Mouse (Mus musculus) cerebellum, postnatal 36 days (tissue): ENCODE measurements at regions not wholly inside any gene's neighbourhood (a gene's known extent, or its start where the extent isn't known, plus 50 kb on each side); places are given as distances from the start of the nearest gene placed in this dataset.

Experiments
- DNase-seq, 2 experiments: peaks; one replicate each; pipeline ENCODE4 v3.0.0; 2021 to 2022; ENCODE audit warnings: mixed read lengths in 2 of 2

DNA sequence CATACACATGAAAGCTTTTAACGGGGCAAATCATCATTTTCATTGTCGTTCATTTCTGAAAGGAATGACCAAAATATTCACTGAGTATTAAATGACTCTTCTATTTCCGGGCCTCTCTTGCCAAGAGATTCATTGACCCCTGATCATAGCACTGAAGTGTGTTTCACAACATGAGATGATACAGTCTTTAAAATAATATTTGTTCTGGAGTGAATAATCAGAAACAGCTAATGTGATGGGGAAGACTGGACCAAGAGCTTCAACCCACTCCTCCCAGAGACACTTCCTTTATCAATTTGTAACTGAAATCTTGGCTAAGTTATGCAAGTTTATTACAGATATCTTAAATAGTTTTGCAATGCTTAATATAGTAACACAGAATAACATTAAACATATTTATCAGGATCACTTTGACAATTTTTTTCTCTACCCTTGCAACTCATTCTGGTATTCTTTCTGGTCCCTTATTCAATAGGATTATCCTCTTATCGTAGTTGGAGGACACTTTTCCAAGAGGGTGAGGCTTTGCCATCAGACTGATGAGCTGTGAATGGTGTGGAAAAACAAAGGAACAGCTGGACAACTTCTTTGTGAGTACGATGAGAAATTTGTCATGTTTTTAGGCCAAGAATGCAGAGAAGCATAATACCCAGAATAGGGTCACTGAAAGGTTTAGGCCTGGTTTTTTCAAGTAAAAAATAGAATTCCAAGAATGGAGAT lies 149.6 kb upstream of the Sema3d start:
- no peak for DNase-seq

DNA sequence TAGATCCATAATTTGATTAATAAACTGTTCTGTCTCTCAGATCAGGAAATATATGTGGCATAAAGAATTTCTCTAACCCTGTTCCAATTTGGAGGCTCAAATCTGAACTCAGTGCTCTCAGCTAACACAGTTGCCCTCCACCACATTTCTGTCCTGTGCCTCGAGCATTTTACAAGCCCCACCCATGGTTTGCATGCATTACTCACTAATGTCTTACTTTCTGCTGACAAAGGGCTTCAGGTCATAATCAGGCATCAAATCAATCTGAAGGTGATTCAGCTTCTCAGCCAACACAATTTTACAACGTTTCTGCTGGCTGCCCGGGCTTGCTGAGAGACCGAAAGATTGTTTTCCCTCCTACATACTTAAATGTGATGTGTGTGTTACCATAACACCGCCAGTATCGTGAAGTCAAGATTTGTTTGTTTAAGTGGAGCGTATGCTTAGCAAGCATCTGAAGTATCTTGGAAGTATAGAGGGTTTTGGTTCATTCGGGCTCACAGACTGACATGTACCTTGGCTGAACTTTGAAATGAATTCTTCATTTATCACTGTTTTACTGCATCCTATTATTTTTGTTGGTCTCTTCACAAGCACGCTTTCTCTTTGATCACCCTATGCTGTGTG lies 139.9 kb upstream of the Sema3d start:
- no peak for DNase-seq

DNA sequence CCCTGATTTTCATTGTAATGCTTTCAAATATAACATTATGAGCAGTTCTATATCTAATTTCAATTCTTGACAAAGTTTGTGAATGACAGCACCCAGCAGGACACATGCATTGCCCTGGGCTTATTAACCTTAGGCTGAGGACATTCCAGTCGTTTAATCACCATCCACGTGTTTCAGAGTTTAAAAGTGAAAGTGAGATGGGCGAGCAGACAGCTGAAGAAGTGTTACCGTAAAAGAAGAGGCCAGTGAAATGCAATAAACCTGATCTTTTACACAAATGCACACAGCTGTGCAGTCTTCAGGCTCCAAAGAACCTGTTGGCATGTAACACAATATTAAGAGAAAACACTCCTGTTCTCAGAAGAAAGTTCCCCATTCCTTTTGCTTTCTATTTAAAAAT lies 89.5 kb upstream of the Sema3d start:
- DNase-seq: no peak

DNA sequence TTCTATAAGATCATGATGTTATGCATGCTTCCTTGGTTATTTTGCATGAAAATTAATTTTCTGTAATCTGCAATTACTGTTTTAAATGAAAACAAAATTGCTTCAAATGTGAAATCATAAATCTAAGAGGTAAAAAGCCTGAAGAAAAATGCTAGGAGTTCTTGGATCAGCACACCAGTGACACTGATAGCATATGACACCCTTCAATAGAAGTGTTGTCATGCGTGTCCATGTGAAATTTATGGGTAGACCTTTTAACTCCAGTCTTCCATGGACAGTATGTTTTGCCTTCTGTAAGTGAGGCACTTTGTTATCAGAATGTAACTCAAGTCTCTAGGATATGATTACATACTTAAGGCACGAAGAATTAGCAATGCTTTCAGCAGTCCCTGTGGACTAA lies 85.9 kb upstream of the Sema3d start:
- no peak for DNase-seq

DNA sequence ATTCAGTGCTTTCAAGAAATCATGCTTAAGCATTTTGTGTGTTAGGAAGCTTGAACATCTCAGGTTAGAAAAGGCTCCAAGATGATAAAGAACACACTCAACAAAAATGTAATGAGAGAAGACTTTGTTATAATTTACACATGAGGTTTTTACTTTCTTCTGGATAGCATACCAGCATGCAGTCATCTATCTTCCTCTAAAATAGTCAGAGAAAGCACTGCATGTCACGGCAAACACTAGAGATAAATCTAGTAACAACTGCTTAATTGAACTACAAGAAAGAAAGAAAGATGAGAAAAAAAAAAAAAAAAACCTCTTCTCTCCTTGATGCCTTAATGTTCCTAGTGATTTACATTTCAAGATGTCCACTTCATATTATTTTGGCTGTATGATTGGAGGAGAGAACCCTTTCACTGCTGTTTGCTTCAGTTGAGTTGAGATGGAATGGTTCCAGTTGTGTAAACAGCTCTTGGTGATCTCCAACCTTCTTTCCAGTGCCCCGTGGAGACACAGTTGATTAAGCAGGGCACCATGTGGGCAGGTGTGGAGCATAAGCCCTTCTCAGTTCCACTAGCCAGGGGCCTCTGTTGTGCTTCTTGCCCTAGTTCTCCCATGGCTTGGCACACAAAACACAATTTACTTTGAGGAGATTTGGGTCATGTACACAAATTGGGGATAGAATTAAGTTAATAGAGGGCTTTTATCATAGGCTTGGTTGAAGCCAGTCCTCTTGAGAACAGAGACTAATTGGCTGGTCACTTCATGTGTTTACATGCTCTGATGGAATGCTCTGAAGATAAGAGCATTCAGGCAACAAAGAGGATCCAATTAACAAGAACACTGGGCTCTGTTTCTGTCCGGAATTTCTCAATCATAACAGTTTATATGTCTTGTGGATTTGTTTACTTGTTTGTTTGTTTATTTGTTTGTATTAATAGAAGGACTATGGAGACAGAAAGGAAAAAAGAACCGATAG lies 81.1 kb upstream of the Sema3d start:
- no peak for DNase-seq

DNA sequence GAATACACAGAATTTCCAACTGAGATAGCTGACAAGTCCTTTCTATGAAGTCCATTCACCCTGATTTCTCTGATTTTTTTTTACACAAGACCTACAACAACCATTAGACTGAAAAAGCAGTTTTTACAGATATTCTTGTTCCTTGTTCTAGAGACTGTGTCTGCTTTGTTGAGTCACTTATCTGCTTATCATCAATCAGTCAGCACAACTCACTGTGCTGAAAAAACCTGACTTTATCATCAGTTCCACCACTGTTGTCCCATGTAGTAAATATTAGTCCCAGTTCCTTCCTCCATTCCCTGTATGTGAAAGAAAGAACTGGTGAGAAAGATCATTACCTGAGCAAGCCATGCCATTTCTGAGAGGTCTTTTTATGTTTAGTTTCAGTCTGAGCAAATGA lies 73.8 kb upstream of the Sema3d start:
- DNase-seq: no peak

DNA sequence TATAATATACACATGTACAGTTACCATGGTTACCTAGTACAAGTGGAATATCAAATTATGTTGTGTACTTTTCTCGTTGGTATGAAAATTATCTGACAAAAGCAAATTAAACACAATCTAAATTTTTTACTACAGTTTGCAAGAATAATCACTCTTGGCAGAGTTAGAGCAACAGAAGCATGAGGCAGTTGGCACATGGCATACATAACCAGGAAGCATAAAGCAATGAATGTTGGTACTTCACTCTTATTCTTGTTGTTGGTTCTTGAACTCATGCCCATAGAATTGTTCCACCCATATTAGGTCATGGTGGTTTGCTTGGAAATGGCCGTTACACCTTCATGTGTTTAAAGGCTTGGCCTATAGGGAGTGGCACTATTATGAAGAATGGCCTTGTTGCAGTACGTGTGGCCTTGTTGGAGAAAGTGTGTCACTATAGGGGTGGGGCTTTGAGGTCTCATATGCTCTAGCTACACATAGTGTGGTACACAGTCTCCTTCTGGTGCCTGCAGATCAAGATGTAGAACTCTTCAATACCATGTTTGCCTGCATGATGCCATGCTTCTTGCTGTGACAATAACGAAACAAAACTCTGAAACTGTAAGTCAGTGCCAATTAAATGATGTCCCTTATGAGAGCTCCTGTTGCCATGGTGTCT lies 50.4 kb upstream of the Sema3d start:
- no peak for DNase-seq
